Mouse (Mus musculus): ENCODE data around the gene Steap4.

DNA sequence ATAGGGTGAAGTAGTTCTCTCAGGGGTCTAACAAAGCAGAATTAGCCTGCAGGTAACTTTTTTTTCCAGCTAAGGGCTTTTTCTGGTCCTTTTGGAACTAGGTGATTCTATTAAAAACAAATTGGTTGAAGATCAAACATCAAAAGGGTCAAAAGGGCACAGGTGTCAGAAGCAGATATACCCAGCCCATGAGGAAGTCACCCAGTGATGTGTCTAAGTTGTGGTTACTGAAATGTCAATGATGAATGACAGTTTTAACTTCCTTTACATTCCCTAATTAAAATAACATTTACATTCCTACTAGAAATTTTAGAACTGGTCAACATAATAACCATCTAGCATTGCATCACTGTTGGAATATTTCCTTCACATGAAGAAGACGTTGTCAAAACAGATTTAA, 27.7 kb downstream of the Steap4 start:
- TF ChIP-seq POLR2AphosphoS2 (IDR thresholded peaks at IDR 0.05; ENCODE audit: insufficient read length, low read depth), result no peak
- TF ChIP-seq POLR2A (IDR thresholded peaks at IDR 0.05; ENCODE audit: insufficient read length, low read depth), result no peak
- TF ChIP-seq TCF3 (IDR thresholded peaks at IDR 0.05; ENCODE audit: insufficient read length, low read depth), result no peak
- TF ChIP-seq E2F4 (IDR thresholded peaks at IDR 0.05; ENCODE audit: insufficient read depth), result no peak
- TF ChIP-seq USF1 (IDR thresholded peaks at IDR 0.05; ENCODE audit: low read depth), result no peak
- no peak for TF ChIP-seq MAX (IDR thresholded peaks at IDR 0.05; ENCODE audit: low read depth)
- TF ChIP-seq REST (IDR thresholded peaks at IDR 0.05; ENCODE audit: insufficient read depth, insufficient read length), result no peak
- no peak for TF ChIP-seq TCF12 (IDR thresholded peaks at IDR 0.05; ENCODE audit: insufficient read depth, poor library complexity, severe bottlenecking)
- no peak for TF ChIP-seq CEBPB (IDR thresholded peaks at IDR 0.05; ENCODE audit: insufficient read depth, poor library complexity, severe bottlenecking)
- no peak for TF ChIP-seq MYOD1 (IDR thresholded peaks at IDR 0.05; ENCODE audit: control insufficient read depth in 1 of 3, insufficient read length in 2 of 3, low read depth in 2 of 3)
- no peak for TF ChIP-seq MYOG (IDR thresholded peaks at IDR 0.05; ENCODE audit: control insufficient read depth in 1 of 3, insufficient read depth in 1 of 3, insufficient read length in 2 of 3, low read depth in 2 of 3)

Measured in myocyte (in vitro differentiated cells).